Mouse (Mus musculus) forebrain, embryonic 14.5 days (tissue): ENCODE data around the gene Sgcd. TPM values are rescaled to one million over a fixed set of nuclear protein-coding genes. Genes with fewer than 3 reads are reported as not detected.

ENCODE experiments used
- ATAC-seq: fragments of 200-750 bp; cut with Nextera tagmentation; 2 replicates; pipeline ENCODE4 v1.8.0; 2017; ENCODE audit warnings: mild to moderate bottlenecking, moderate library complexity
- DNase-seq: peaks from one replicate; pipeline ENCODE4 v3.0.0-alpha.2; 2015; ENCODE audit warnings: low spot score
- H3K27ac ChIP-seq: fragments of 300-500 bp; sonication (generic); 2 replicates; pipeline ENCODE4 v1.5.1; 2014; ENCODE audit warnings: low read depth, mild to moderate bottlenecking, control low read depth, low read length, moderate library complexity
- H3K27me3 ChIP-seq: fragments of 300-500 bp; sonication (generic); replicated peaks from 2 replicates; pipeline ENCODE4 v1.6.1; 2014; ENCODE audit warnings: low read length, control low read depth, mixed read lengths; ENCODE audit not compliant: control insufficient read depth, insufficient read depth
- H3K36me3 ChIP-seq: fragments of 300-500 bp; sonication (generic); 2 replicates; pipeline ENCODE4 v1.6.1; 2014; ENCODE audit warnings: low read length, control low read depth; ENCODE audit not compliant: control insufficient read depth, insufficient read depth
- H3K4me1 ChIP-seq: fragments of 300-500 bp; sonication (generic); 2 replicates; pipeline ENCODE4 v1.6.1; 2014; ENCODE audit warnings: antibody characterized with exemption, low read length, control low read depth; ENCODE audit not compliant: control insufficient read depth, insufficient read depth
- H3K4me2 ChIP-seq: fragments of 300-500 bp; sonication (generic); 2 replicates; pipeline ENCODE4 v1.6.1; 2014; ENCODE audit warnings: mild to moderate bottlenecking, control low read depth, low read length
- H3K4me3 ChIP-seq: fragments of 300-500 bp; sonication (generic); 2 replicates; pipeline ENCODE4 v1.5.1; 2014; ENCODE audit warnings: low read depth, low read length, control low read depth
- H3K9ac ChIP-seq: fragments of 300-500 bp; sonication (generic); 2 replicates; pipeline ENCODE4 v1.6.1; 2014; ENCODE audit warnings: mild to moderate bottlenecking, low read length, control low read depth, moderate library complexity
- H3K9me3 ChIP-seq: fragments of 300-500 bp; sonication (generic); replicated peaks from 2 replicates; pipeline ENCODE4 v1.6.1; 2016; ENCODE audit warnings: low read length, control low read depth, mixed read lengths; ENCODE audit not compliant: control insufficient read depth
- WGBS: fragments of 180-500 bp; shearing (Covaris S2); extraction: QIAGEN DNeasy Blood & Tissue Kit; methylation state at CpG from one replicate; pipeline ENCODE4 v1.1.7; 2014; 5-methylcytosine and 5-hydroxymethylcytosine counted together
- polyA plus RNA-seq: library from polyadenylated mRNA; unstranded; fragments of >200 nt; fragmentation: Nextera tagmentation; extraction: Ambion mirVana; gene quantifications from 2 replicates; pipeline ENCODE4 v1.2.1, GENCODE M21; 2014

Gene Sgcd
- polyA plus RNA-seq, 1 experiment from 2014 or later: 0.91 TPM

DNA sequence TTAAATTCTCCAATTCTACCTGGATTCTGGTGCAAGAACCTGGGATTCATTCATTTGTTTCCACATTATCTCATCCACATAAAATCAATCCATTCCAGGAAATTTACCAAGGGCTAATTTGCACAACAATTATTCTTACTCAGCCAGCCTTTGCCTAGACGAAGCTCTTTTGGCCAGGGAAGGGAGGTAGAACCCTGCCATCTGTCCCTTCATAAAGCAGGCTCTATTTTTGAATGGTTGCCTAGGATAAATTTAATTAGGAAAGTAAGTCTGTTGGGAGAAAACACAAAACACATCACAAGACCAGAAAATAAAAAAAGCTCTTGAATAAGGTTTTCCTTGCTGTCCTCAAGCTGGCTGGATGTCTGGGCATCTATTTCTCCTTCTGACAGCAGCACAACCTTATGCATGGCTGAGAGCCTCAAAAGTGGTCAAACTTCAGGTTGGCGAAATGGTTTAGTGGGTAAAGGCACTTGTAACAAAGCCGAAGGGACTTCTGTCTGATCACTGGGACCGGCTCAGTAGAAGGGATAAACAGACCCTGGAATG, 740.4 kb downstream of the Sgcd start:
- no peaks in the 10 kb centered on the region for H3K27me3 ChIP-seq
- H3K9me3 ChIP-seq: no peaks in the 10 kb centered on the region
- H3K4me1 ChIP-seq: peaks cover 5% of the 10 kb centered on the region; the same call in 1 of the 2 replicates
- 39% methylated on average over 4 of the region's 4 CpGs for whole genome bisulfite sequencing
- H3K36me3 ChIP-seq: no peaks in the 10 kb centered on the region
- H3K4me2 ChIP-seq: no peak overlapping the region
- ATAC-seq: peak; percentile 84
- no peak overlapping the region for H3K4me3 ChIP-seq
- H3K27ac ChIP-seq: no peak overlapping the region
- H3K9ac ChIP-seq: no peak overlapping the region
- DNase-seq: peak; percentile 82

GRCm38 (mm10) chr11:47247703-47248344, 740.9 kb downstream of the Sgcd start:
- Histone ChIP-seq H3K4me2 (no peak overlapping the region), H3K4me3 (no peak overlapping the region), H3K36me3 (no peaks in the 10 kb centered on the region), H3K4me1 (peaks cover 5% of the 10 kb centered on the region; the same call in 1 of the 2 replicates), H3K9me3 (no peaks in the 10 kb centered on the region), H3K27me3 (no peaks in the 10 kb centered on the region), H3K9ac (no peak overlapping the region), H3K27ac (no peak overlapping the region)
- 40% methylated on average over 8 of the region's 8 CpGs for WGBS
- ATAC-seq (peak; percentile 37; the same call in 1 of the 2 replicates), DNase-seq (no peak)

DNA sequence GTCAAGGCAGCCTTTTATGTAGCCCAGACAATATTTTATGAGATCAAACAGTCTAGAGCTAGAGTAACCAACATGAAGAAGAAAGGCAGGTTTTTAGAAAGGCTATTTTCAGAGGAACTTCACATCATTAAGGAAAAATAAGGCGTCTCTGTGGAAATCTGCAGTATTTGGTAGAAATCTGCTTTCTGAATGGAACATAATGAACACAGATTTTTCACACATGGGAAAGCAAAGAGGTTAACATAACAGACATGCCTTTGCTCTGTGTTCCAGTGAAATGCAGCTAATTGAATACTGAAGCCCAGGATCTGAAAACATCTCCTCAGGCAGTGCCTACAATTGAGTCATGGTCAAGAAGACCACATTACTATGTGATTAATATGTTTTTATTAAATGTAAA, 746.4 kb downstream of the Sgcd start:
- Histone ChIP-seq H3K4me2 (no peak overlapping the region), H3K36me3 (no peaks in the 10 kb centered on the region), H3K9me3 (no peaks in the 10 kb centered on the region), H3K4me3 (no peak overlapping the region), H3K27me3 (no peaks in the 10 kb centered on the region), H3K27ac (no peak overlapping the region), H3K9ac (no peak overlapping the region), H3K4me1 (no peaks in the 10 kb centered on the region)
- ATAC-seq (no peak), DNase-seq (peak; percentile 33)
- 10% methylated on average over 1 of the region's 1 CpGs for WGBS

DNA sequence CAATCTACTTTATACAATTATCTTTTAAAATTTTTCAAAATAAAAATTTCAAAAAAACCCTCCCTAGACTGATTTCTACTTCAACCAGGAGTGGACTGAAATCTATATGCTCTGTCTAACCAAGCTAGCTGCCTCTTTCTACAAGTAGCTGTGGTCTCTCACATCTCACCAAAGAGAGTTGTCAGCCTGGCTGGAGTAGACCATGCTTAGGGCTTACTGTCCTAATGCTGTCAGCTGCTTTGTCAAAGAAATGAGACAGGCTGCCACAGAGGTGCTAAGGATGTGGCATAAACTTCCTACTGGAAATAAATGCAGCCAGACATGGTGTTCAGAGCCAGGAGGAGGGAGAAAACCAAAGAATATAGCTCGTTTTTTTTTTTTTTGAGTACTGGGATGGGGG, 760.5 kb downstream of the Sgcd start:
- ATAC-seq (no peak), DNase-seq (no peak)
- H3K4me1 ChIP-seq: no peaks in the 10 kb centered on the region
- no peaks in the 10 kb centered on the region for H3K9me3 ChIP-seq
- H3K4me3 ChIP-seq: no peak overlapping the region
- no peaks in the 10 kb centered on the region for H3K36me3 ChIP-seq
- H3K4me2 ChIP-seq: no peak overlapping the region
- no peak overlapping the region for H3K9ac ChIP-seq
- WGBS: 48% methylated on average over 1 of the region's 1 CpGs
- no peak overlapping the region for H3K27ac ChIP-seq
- H3K27me3 ChIP-seq: no peaks in the 10 kb centered on the region

DNA sequence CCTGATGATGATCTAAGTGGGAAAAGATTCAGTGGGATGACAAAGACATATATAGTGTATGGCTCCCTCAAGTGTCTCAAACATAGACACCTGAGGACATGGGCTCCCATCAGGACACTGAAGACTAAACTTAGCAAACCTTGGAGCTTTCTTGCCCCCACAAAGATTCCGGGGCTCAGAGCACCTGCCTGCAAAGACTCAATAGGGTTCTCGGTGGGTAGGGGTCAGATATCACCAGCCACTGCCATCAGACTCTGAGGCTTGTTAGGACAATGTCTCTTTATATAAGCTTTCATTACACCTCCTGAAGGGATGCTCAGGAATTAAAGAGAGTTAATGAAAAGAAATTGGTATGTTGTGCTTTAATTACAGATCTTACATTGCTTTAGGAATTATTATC, 764.6 kb downstream of the Sgcd start:
- no peak overlapping the region for H3K4me3 ChIP-seq
- no peaks in the 10 kb centered on the region for H3K27me3 ChIP-seq
- H3K4me1 ChIP-seq: no peaks in the 10 kb centered on the region
- 78% methylated on average over 2 of the region's 2 CpGs for WGBS
- no peak overlapping the region for H3K4me2 ChIP-seq
- no peaks in the 10 kb centered on the region for H3K9me3 ChIP-seq
- no peaks in the 10 kb centered on the region for H3K36me3 ChIP-seq
- DNase-seq (no peak), ATAC-seq (no peak)
- no peak overlapping the region for H3K9ac ChIP-seq
- no peak overlapping the region for H3K27ac ChIP-seq

DNA sequence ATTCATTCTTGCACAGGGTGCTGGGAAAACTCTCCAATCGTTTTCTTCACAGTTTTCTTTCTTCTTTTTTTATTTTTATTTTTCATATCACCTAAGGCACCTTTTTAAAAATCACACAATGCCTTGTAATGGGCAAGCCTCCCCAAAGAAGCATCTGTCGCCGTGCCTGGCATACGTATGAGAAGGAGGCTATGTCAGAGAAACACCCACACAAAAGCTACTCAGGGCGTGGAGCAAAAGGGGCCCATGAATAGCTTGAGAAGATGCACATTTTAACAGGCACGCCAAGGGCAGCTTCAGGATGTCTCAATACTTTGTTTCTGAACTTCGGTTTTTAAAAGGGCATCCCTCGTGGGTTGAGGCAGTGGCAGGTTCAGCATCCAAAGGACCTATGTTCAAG, 777.2 kb downstream of the Sgcd start:
- no peak for ATAC-seq
- H3K4me1 ChIP-seq: no peaks in the 10 kb centered on the region
- H3K27ac ChIP-seq: no peak overlapping the region
- 80% methylated on average over 8 of the region's 8 CpGs for WGBS
- DNase-seq: no peak
- H3K9ac ChIP-seq: no peak overlapping the region
- no peaks in the 10 kb centered on the region for H3K36me3 ChIP-seq
- H3K9me3 ChIP-seq: no peaks in the 10 kb centered on the region
- no peak overlapping the region for H3K4me3 ChIP-seq
- no peak overlapping the region for H3K4me2 ChIP-seq
- no peaks in the 10 kb centered on the region for H3K27me3 ChIP-seq

DNA sequence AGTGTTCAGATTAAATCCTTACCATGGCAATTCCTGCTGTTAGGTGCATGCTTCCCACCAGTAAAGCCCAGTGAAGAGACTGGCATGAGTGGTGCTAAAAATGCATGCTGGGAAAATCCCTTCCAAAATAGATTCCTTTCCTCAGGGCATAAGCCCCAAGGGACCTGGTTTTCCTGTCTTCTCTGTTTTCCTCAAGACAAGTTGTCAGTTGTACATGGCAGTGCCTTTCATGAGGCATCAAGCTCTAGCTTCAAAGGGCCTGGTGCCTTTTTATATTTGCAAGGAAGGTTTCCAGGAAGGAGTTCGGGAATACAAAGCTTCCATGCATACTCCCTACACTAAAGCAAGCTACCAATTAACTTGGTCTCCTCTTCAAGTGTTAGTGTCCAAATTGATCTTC, 782.3 kb downstream of the Sgcd start:
- ATAC-seq (no peak), DNase-seq (no peak)
- H3K4me3 ChIP-seq: no peak overlapping the region
- no peak overlapping the region for H3K27ac ChIP-seq
- no peaks in the 10 kb centered on the region for H3K36me3 ChIP-seq
- no peak overlapping the region for H3K4me2 ChIP-seq
- H3K9me3 ChIP-seq: no peaks in the 10 kb centered on the region
- H3K4me1 ChIP-seq: no peaks in the 10 kb centered on the region
- H3K27me3 ChIP-seq: no peaks in the 10 kb centered on the region
- 45% methylated on average over 1 of the region's 1 CpGs for WGBS
- H3K9ac ChIP-seq: no peak overlapping the region

DNA sequence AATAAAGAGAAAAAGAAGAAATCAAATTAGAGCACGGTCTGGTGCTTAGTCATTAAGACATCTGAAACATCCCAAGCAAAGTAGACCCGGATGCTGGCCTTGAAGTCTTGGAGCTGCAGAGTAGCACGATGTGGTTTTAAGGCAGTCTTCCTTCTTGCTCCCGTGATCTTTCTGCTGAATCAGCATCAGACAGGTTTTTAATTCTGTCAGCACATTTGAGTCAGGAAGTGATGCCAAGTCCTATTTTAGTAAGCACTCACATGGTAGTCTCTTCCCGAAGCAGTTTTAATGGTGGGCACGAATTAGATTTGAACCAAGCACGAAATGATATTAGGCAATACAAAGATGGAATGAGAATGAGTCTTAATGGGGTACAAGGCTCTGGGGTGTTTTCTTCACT, 789.7 kb downstream of the Sgcd start:
- H3K4me2 ChIP-seq: no peak overlapping the region
- no peak for DNase-seq
- no peaks in the 10 kb centered on the region for H3K4me1 ChIP-seq
- H3K9ac ChIP-seq: no peak overlapping the region
- H3K27me3 ChIP-seq: no peaks in the 10 kb centered on the region
- no peak overlapping the region for H3K27ac ChIP-seq
- H3K9me3 ChIP-seq: no peaks in the 10 kb centered on the region
- no peak overlapping the region for H3K4me3 ChIP-seq
- ATAC-seq: no peak
- WGBS: 84% methylated on average over 7 of the region's 7 CpGs
- no peaks in the 10 kb centered on the region for H3K36me3 ChIP-seq

DNA sequence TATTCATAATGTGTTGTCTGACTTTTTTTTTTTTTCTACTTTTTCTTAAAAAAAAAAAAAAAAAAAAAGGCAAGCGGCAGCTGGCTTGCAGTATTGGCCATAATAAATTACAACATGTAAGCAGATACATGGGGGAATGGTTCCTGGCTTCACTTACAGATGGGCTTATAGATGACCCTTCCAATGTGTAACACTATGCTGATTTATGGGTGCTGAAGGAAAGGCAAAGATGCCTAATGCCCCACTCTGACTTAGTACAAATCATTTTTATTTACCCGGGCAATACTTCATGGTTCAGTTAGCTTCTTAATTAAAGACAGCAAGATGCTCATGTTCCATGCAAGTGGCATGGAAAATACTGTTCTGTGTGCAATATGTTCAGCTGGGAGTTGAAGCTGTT, 800.2 kb downstream of the Sgcd start:
- no peak overlapping the region for H3K9ac ChIP-seq
- no peaks in the 10 kb centered on the region for H3K4me1 ChIP-seq
- DNase-seq (no peak), ATAC-seq (no peak)
- H3K4me2 ChIP-seq: no peak overlapping the region
- no peaks in the 10 kb centered on the region for H3K27me3 ChIP-seq
- no peaks in the 10 kb centered on the region for H3K36me3 ChIP-seq
- H3K9me3 ChIP-seq: no peaks in the 10 kb centered on the region
- H3K4me3 ChIP-seq: no peak overlapping the region
- WGBS: 92% methylated on average over 2 of the region's 2 CpGs
- H3K27ac ChIP-seq: no peak overlapping the region
